Mouse (Mus musculus): Measurements from ENCODE around the gene Celsr3.

The Celsr3 gene

GRCm38 (mm10) chr9:108854241-108854696, 28.1 kb downstream of the Celsr3 start:
- DNase-seq (ENCODE audit: low read depth, low spot score) = peak; percentile 66

GRCm38 (mm10) chr9:108855335-108855734, 29.2 kb downstream of the Celsr3 start:
- DNase-seq (ENCODE audit: low read depth, low spot score) = no peak

GRCm38 (mm10) chr9:108858792-108859527, 32.8 kb downstream of the Celsr3 start:
- no peak for DNase-seq (ENCODE audit: low read depth, low spot score)

Measured in retina, adult 2 months (tissue).